Mouse (Mus musculus) testis, adult 2 months (tissue): ENCODE results near the gene Rpl21. TPM values are rescaled to one million over a fixed set of nuclear protein-coding genes. Genes with fewer than 3 reads are reported as not detected.

Experiments
- H3K27ac ChIP-seq: fragments of 200-500 bp; 2 replicates; pipeline ENCODE4 v1.5.1; 2012; ENCODE audit warnings: low read depth, low read length; ENCODE audit not compliant: control insufficient read depth, insufficient read depth
- H3K27me3 ChIP-seq: fragments of 200-500 bp; 2 replicates; pipeline ENCODE4 v1.6.1; 2012; ENCODE audit warnings: mild to moderate bottlenecking, low read length, moderate library complexity; ENCODE audit not compliant: control insufficient read depth, insufficient read depth
- H3K36me3 ChIP-seq: fragments of 200-500 bp; 2 replicates; pipeline ENCODE4 v1.6.1; 2012; ENCODE audit warnings: mild to moderate bottlenecking, low read length; ENCODE audit not compliant: control insufficient read depth, insufficient read depth
- H3K4me1 ChIP-seq: fragments of 200-500 bp; 2 replicates; pipeline ENCODE4 v1.6.1; 2012; ENCODE audit warnings: low read length; ENCODE audit not compliant: control insufficient read depth, insufficient read depth
- H3K4me3 ChIP-seq: fragments of 200-500 bp; 2 replicates; pipeline ENCODE4 v1.5.1; 2012; ENCODE audit warnings: low read depth, mild to moderate bottlenecking, low read length, moderate library complexity, mixed read lengths; ENCODE audit not compliant: control insufficient read depth
- CTCF ChIP-seq: fragments of 200-500 bp; IDR thresholded peaks from 2 replicates; pipeline ENCODE4 v1.5.1; 2012; ENCODE audit warnings: low read depth, mild to moderate bottlenecking, inconsistent platforms, low read length, moderate library complexity; ENCODE audit not compliant: control insufficient read depth, insufficient read depth, insufficient replicate concordance
- POLR2A ChIP-seq: fragments of 200-500 bp; IDR thresholded peaks from 2 replicates; pipeline ENCODE4 v1.6.1; 2012; ENCODE audit warnings: low read depth, mild to moderate bottlenecking, inconsistent platforms, low read length, moderate library complexity; ENCODE audit not compliant: control insufficient read depth
- polyA plus RNA-seq: library from polyadenylated mRNA; depleted of rRNA; stranded (reverse); fragments of >200 nt; gene quantifications from 2 replicates; pipeline ENCODE4 v1.2.3, GENCODE M21; 2012; rRNA removed

Rpl21 gene
- polyA plus RNA-seq = 58.3 and 64.9 TPM in 2 replicates

DNA sequence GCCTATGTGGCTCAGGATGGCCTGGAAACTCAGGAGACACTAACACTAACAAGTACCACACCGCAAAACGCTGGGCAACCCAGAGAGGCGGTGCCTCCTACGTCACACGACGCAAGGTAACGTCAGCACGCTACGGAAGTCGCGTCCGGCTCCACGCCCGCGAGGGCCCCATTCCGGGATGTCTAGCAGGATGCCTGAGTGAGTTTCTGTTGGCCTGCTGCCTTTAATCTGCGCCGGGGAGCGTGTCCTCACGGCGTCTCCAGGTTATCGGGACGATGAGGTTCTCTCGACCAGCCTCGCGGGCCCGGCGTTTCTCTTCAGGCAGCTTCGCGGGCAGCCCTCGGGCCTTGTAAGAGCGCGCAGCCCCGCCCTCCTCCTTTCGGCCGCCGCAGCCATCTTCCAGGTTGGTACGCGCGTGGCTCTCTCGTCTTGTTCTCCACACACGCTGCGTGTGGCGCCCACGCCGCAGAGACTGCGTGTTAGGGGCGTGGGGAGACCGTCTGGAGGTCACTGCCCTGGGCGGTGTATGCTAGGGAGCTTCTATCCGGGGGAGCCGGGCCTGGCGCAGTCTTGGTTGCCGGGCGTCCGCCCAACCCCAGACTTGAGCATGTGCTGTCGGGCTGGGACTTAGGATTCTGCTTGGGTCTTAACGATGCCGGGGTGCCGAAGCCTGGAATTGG is at the start of gene Rpl21:
Rpl21 (plus strand) TSS at position 122 of the 680 bp plus-strand sequence.
- Histone ChIP-seq H3K36me3 (peaks cover 2% of the 10 kb centered on the region), H3K27ac (peak within 1 kb of the TSS; percentile 98), H3K4me1 (peaks cover 2% of the 10 kb centered on the region), H3K27me3 (no peaks in the 10 kb centered on the region), H3K4me3 (peak within 1 kb of the TSS; percentile 98)
- TF ChIP-seq POLR2A (peak; percentile 94), CTCF (0 out of 2 replicates have a peak, but pooled peaks have one; percentile 10)

DNA sequence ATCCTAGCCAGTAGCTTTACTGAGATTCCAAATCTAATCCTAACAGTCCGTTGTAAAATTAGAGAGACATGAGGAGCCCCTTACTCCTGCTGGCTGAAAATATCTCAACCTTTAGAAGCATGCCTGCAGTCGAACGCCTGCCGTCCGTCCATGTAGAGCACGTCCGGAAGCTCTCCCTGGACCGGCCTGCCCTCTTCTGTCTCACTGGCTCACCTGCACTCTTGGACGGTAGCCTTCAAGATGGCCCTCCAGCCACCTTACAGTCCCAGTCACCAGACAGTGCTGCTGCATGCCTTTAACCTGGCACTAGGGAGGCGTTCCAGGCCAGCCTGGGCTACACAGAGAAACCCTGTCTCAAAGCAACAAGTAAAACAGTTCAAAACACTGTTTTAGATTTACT is 49.4 kb upstream of the Rpl21 start:
- Histone ChIP-seq H3K36me3 (no peaks in the 10 kb centered on the region), H3K4me1 (peaks cover 3% of the 10 kb centered on the region; the same call in 1 of the 2 replicates), H3K27ac (no peak overlapping the region), H3K27me3 (no peaks in the 10 kb centered on the region), H3K4me3 (no peak overlapping the region)
- TF ChIP-seq CTCF = no peak; the same call in 1 of the 2 replicates
- no peak for TF ChIP-seq POLR2A

DNA sequence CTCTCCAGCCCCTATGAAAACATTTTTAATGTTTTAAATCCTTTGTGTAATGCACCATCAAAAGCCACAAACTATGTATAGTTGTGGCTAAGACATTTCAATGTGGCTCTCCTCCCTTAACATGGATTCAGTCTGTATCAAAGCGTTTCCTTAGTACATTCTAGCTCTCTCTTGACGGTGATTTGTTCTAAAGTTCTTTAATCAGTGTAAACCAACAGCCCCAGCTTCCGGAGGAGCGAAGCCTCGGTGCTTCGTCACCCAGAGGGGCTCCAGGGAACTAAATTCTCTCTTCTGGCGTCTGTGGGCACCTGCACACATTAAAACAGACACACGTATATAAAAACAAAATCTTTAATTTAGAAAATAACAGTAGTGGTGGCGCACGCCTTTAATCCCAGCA is 48.8 kb upstream of the Rpl21 start:
- Histone ChIP-seq H3K36me3 (no peaks in the 10 kb centered on the region), H3K4me1 (peaks cover 3% of the 10 kb centered on the region; the same call in 1 of the 2 replicates), H3K27ac (no peak overlapping the region), H3K4me3 (no peak overlapping the region), H3K27me3 (no peaks in the 10 kb centered on the region)
- TF ChIP-seq POLR2A = no peak
- no peak for TF ChIP-seq CTCF

DNA sequence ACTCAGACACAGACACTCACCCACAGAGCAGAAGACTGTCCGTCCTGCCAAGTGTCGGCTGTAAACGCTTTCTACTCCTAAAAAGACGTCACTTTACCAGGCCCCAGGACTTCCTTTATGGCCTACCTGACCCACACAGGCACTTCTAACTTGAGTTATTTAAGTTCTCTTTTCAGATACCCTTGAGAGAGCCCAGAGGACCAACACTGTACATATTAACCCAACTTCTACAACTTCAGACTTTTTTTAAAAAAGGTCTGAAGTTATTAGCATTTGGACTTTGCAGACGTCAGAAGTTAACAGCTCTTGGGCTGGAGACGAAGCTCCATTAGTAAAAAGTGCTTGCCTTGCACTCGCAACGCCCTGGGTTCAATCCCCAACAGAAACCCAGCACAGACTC is 46.6 kb upstream of the Rpl21 start:
- H3K4me1 ChIP-seq = no peaks in the 10 kb centered on the region; the same call in 1 of the 2 replicates
- no peak overlapping the region for H3K4me3 ChIP-seq
- TF ChIP-seq CTCF (no peak), POLR2A (no peak)
- no peak overlapping the region for H3K27ac ChIP-seq
- H3K36me3 ChIP-seq = no peaks in the 10 kb centered on the region
- no peaks in the 10 kb centered on the region for H3K27me3 ChIP-seq

DNA sequence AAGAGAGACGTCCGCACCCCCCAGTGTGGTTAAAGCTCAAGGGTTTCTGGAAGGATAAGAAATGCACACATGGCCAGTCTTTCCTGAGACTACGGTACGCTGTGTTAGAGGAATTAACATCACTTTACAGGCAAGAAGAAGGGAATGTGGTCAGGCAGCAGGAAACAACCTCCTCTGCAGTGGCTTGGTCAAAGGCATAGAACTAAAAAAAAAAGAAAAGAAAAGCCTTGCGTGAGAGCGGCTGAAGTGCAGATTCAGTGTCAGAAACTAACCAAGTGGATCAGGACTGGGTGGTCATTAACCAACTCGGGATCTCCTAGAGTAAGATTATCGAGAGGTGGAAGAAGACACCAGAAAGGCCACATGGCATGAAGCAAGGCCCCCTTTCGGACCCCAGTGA is 43.3 kb upstream of the Rpl21 start:
- Histone ChIP-seq H3K4me3 (no peak overlapping the region), H3K27me3 (no peaks in the 10 kb centered on the region), H3K36me3 (no peaks in the 10 kb centered on the region), H3K27ac (no peak overlapping the region), H3K4me1 (peaks cover 5% of the 10 kb centered on the region)
- TF ChIP-seq CTCF = no peak
- no peak for TF ChIP-seq POLR2A

DNA sequence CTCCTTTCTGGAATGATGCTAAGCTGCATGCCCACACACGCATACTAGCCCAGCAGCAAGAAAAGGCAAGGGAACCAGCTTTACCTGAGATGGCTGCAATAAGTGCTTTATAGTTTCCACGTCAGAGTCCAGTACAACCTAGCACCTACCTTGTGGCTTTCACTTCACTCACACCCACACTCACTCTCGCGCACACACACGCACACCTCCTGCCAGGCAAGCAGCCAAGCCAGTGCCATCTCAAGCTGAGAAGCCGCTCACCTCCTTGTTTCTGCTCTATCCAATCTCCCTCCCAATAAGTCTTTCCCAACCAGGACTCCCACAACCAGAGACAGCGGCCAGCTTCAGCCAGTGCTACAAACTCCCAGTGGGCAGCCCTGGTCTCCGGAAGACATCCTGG is 41.7 kb upstream of the Rpl21 start:
- H3K27me3 ChIP-seq = no peaks in the 10 kb centered on the region
- H3K27ac ChIP-seq = no peak overlapping the region
- H3K4me1 ChIP-seq = peaks cover 5% of the 10 kb centered on the region
- H3K36me3 ChIP-seq = no peaks in the 10 kb centered on the region
- TF ChIP-seq CTCF (no peak), POLR2A (no peak)
- no peak overlapping the region for H3K4me3 ChIP-seq

DNA sequence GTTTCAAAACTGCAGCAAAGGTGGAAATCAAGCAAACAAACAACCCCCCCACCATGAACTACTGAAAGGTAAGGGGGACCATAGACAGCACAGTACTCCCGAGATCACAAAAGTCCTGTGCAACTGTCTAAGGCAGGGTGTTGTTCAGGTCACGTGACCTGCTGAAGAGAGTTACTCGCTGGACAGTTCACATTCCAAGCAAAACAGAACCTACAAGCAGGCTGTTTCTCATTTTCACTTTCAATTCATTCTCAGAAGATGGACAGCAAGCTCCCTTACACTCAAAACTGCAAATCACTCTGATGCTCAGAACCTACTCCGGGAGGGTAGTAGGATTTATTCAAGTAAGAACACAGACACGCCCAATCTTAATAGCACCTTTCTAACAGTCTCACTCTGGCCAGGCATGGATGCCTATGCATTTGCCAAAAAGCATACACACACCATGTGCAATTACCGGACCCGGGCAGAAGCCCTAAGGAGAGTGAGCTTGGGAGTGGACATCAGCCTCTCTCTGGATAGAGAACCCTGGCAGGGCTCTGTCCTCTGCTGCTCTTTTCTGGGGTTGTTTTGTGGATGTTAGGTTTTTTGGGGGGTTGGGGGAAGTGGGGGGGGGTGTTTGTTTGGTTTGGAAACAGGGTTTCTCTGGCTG is 40.4 kb upstream of the Rpl21 start:
- H3K27ac ChIP-seq = no peak overlapping the region
- no peaks in the 10 kb centered on the region for H3K36me3 ChIP-seq
- H3K4me3 ChIP-seq = no peak overlapping the region
- no peaks in the 10 kb centered on the region for H3K27me3 ChIP-seq
- peaks cover 5% of the 10 kb centered on the region for H3K4me1 ChIP-seq
- TF ChIP-seq CTCF = no peak
- no peak for TF ChIP-seq POLR2A
